Mouse (Mus musculus) heart, embryonic 10.5 days (tissue): Measurements from ENCODE around the gene Cryzl1. TPM values are rescaled to one million over a fixed set of nuclear protein-coding genes. Genes with fewer than 3 reads are reported as not detected.

Experiments
- DNase-seq: peaks from one replicate; pipeline ENCODE4 v3.0.0-alpha.2; 2017; ENCODE audit warnings: low spot score
- H3K27ac ChIP-seq: fragments of 300-500 bp; sonication (generic); 2 replicates; pipeline ENCODE4 v1.5.1; 2016; ENCODE audit warnings: mild to moderate bottlenecking
- H3K27me3 ChIP-seq: fragments of 300-500 bp; sonication (generic); 2 replicates; pipeline ENCODE4 v1.6.1; 2016; ENCODE audit warnings: mild to moderate bottlenecking; ENCODE audit not compliant: poor library complexity, insufficient read depth, severe bottlenecking
- H3K36me3 ChIP-seq: fragments of 300-500 bp; sonication (generic); 2 replicates; pipeline ENCODE4 v1.6.1; 2016; ENCODE audit warnings: mild to moderate bottlenecking, moderate library complexity
- H3K4me1 ChIP-seq: fragments of 300-500 bp; sonication (generic); 2 replicates; pipeline ENCODE4 v1.6.1; 2016; ENCODE audit warnings: mild to moderate bottlenecking
- H3K4me3 ChIP-seq: fragments of 300-500 bp; sonication (generic); 2 replicates; pipeline ENCODE4 v1.5.1; 2016; ENCODE audit warnings: mild to moderate bottlenecking, moderate library complexity
- H3K9me3 ChIP-seq: fragments of 300-500 bp; sonication (generic); 2 replicates; pipeline ENCODE4 v1.6.1; 2016; ENCODE audit warnings: mild to moderate bottlenecking, moderate library complexity
- WGBS: fragments of 180-500 bp; shearing (Covaris S2); methylation state at CpG from one replicate; pipeline ENCODE4 v1.1.7; 2016; 5-methylcytosine and 5-hydroxymethylcytosine counted together
- polyA plus RNA-seq: library from polyadenylated mRNA; unstranded; fragments of >200 nt; fragmentation: Nextera tagmentation; extraction: Ambion mirVana; gene quantifications from 2 replicates; pipeline ENCODE4 v1.2.1, GENCODE M21; 2016

Gene Cryzl1
- polyA plus RNA-seq, 1 experiment from 2014 or later, result 60.3 TPM

GRCm38 (mm10) chr16:91761761-91762160, 33.0 kb upstream of the Cryzl1 start:
- WGBS, result 64% methylated on average over 3 of the region's 3 CpGs
- Histone ChIP-seq H3K27ac (no peak overlapping the region), H3K36me3 (no peaks in the 10 kb centered on the region), H3K4me3 (no peak overlapping the region), H3K9me3 (no peaks in the 10 kb centered on the region), H3K27me3 (no peaks in the 10 kb centered on the region), H3K4me1 (peaks cover 66% of the 10 kb centered on the region)
- no peak for DNase-seq

- no peak overlapping the region for H3K27ac ChIP-seq
- no peaks in the 10 kb centered on the region for H3K27me3 ChIP-seq
- no peak overlapping the region for H3K4me3 ChIP-seq
- 83% methylated on average over 9 of the region's 9 CpGs for WGBS
- H3K9me3 ChIP-seq, result no peaks in the 10 kb centered on the region
- peaks cover 60% of the 10 kb centered on the region for H3K4me1 ChIP-seq
- no peak for DNase-seq
- H3K36me3 ChIP-seq, result no peaks in the 10 kb centered on the region
These were observed 32.4 kb upstream of the Cryzl1 start for GRCm38 (mm10) chr16:91761202-91761601.

DNA sequence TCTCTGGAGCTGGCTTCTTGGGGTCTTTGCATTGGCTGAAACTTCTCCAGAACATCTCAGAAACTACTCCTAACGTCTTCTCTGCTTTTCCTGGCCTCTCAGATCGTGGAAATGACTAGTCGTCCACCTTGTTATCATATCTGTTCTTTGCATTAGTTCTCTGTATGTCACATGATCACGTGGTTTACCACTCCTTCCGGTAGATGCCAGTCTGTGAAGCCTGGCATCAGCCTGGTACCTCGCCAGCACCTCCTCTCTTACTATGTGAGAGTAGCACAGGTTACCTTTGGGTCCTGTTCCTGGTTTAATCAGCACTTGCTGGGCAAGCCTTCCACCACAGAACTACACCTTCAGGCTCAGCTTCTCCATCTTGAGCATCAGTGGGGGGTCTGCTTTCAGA, 26.2 kb upstream of the Cryzl1 start:
- H3K4me1 ChIP-seq, result peaks cover 19% of the 10 kb centered on the region
- no peak overlapping the region for H3K27ac ChIP-seq
- H3K36me3 ChIP-seq, result peaks cover 3% of the 10 kb centered on the region; the same call in 1 of the 2 replicates
- 76% methylated on average over 6 of the region's 6 CpGs for WGBS
- H3K27me3 ChIP-seq, result no peaks in the 10 kb centered on the region
- no peak overlapping the region for H3K4me3 ChIP-seq
- no peak for DNase-seq
- no peaks in the 10 kb centered on the region for H3K9me3 ChIP-seq

GRCm38 (mm10) chr16:91753611-91754010, 24.8 kb upstream of the Cryzl1 start:
- H3K36me3 ChIP-seq, result peaks cover 6% of the 10 kb centered on the region; the same call in 1 of the 2 replicates
- H3K9me3 ChIP-seq, result no peaks in the 10 kb centered on the region
- no peak overlapping the region for H3K27ac ChIP-seq
- WGBS, result 80% methylated on average over 4 of the region's 4 CpGs
- no peak overlapping the region for H3K4me3 ChIP-seq
- peaks cover 11% of the 10 kb centered on the region; the same call in 1 of the 2 replicates for H3K4me1 ChIP-seq
- no peaks in the 10 kb centered on the region for H3K27me3 ChIP-seq
- DNase-seq, result no peak

DNA sequence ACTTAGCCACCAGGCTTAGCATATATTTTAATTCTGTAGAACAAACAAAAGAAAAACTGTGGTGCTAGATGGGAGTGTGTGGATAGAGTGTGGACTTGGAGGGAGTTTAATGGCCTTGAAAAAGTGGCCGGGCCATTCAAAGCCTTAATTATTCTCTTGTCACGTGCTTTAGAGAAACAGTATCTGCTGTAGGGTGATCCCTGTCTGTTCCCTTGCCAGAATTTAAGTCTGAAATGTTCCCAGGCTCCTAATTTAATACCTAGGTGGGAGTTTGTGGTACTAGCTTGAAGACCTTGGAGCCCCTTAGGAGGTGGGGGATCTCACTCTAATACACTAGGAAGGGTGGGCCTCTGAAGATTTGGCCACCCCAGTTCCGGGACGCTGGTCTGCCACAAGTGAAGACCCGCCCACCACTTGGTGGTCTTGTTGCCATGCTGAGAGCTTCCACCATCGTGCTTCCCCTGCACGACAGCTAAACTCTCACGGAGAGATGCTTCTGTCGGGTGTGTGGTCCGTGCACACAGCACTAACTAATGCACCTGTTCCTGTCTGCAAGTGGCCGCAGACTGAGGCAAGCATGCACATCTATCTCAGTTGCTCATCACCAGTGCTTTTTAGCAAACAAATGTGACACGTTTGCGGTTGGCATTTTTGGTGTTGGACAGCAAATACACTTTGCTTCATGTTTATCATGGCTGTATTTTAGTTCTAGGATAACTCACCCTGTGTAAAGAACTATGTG, 23.0 kb upstream of the Cryzl1 start:
- Histone ChIP-seq H3K9me3 (no peaks in the 10 kb centered on the region), H3K27ac (no peak overlapping the region), H3K36me3 (peaks cover 6% of the 10 kb centered on the region; the same call in 1 of the 2 replicates), H3K4me1 (peaks cover 11% of the 10 kb centered on the region; the same call in 1 of the 2 replicates), H3K4me3 (no peak overlapping the region), H3K27me3 (no peaks in the 10 kb centered on the region)
- DNase-seq, result no peak
- WGBS, result 83% methylated on average over 13 of the region's 13 CpGs

- H3K4me1 ChIP-seq, result peaks cover 25% of the 10 kb centered on the region
- 89% methylated on average over 6 of the region's 6 CpGs for WGBS
- H3K36me3 ChIP-seq, result peaks cover 6% of the 10 kb centered on the region; the same call in 1 of the 2 replicates
- no peak for DNase-seq
- H3K27ac ChIP-seq, result no peak overlapping the region; the same call in 1 of the 2 replicates
- H3K27me3 ChIP-seq, result no peaks in the 10 kb centered on the region
- H3K4me3 ChIP-seq, result no peak overlapping the region
- no peaks in the 10 kb centered on the region for H3K9me3 ChIP-seq
These were observed 18.8 kb upstream of the Cryzl1 start for GRCm38 (mm10) chr16:91747567-91747966.

- DNase-seq, result no peak
- Histone ChIP-seq H3K27me3 (no peaks in the 10 kb centered on the region), H3K27ac (no peak overlapping the region), H3K36me3 (peaks cover 6% of the 10 kb centered on the region; the same call in 1 of the 2 replicates), H3K9me3 (no peaks in the 10 kb centered on the region), H3K4me1 (peaks cover 20% of the 10 kb centered on the region), H3K4me3 (no peak overlapping the region)
- WGBS, result 64% methylated on average over 14 of the region's 14 CpGs
These were observed 17.6 kb upstream of the Cryzl1 start for GRCm38 (mm10) chr16:91746101-91746950.

DNA sequence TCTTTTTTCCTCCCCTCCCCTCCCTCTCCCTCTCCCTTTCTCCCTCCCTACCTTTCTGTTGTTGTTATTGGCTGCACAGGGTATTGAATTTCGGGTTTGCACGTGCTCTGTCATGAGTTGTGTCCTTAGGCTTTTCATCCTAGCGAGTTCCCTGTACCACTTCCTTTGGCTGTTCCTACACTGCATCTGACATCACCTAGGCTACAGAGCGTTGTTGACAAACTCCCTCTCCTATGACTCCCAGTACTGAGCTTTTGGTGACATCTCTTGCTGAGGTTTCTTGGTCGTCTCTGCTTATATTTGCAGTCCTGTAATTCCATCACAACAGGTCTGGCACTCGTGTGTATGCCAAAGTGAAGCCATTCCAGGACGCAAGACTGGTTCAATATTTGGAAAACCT, 14.3 kb upstream of the Cryzl1 start:
- H3K36me3 ChIP-seq, result no peaks in the 10 kb centered on the region
- H3K4me1 ChIP-seq, result peaks cover 43% of the 10 kb centered on the region
- no peak for DNase-seq
- WGBS, result 74% methylated on average over 7 of the region's 7 CpGs
- H3K9me3 ChIP-seq, result no peaks in the 10 kb centered on the region
- H3K4me3 ChIP-seq, result no peak overlapping the region
- H3K27ac ChIP-seq, result no peak overlapping the region
- H3K27me3 ChIP-seq, result no peaks in the 10 kb centered on the region

- H3K27ac ChIP-seq, result peak overlapping the region; percentile 42; the same call in 1 of the 2 replicates
- H3K36me3 ChIP-seq, result no peaks in the 10 kb centered on the region
- peaks cover 44% of the 10 kb centered on the region for H3K4me1 ChIP-seq
- no peaks in the 10 kb centered on the region for H3K9me3 ChIP-seq
- 47% methylated on average over 7 of the region's 7 CpGs for WGBS
- H3K4me3 ChIP-seq, result no peak overlapping the region
- no peaks in the 10 kb centered on the region for H3K27me3 ChIP-seq
- DNase-seq, result no peak
These were observed 12.1 kb upstream of the Cryzl1 start for GRCm38 (mm10) chr16:91740918-91741255.

DNA sequence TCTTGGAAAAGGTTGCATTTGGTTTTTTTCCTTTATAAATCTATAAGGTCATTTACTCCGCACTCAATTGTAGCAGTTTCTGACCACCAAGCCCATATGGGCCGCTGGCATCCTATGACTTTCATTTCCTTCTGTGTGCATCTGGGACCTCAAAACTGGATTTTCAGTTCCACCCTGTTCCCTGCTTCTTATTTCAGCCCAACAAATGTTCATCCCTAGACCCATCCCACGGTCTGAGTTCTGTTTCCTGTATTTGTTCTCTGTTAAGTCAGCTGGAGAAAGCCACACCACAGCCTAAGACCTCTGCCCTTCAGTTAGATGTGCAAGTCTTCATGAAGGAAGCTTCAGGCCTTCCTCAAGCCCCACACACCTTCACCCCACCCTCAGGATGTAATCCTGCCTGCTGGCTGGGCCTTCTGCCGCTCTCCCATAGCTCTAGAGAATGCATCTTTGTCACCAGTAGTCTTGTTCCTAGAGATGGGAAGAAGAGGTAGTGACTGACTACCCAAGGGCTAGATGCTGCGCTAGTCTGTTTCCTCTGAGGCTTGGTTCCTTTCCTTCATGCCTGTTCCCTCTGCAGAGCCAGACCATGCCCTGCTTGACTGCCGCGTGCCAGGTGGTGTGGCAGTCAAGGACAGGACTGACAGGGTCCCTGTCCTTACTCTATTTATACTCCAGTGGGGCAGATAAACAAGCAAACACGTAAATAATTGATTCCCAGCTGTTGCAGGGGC, 11.6 kb upstream of the Cryzl1 start:
- H3K27ac ChIP-seq, result peak overlapping the region; percentile 42
- H3K9me3 ChIP-seq, result no peaks in the 10 kb centered on the region
- H3K27me3 ChIP-seq, result no peaks in the 10 kb centered on the region
- no peak overlapping the region for H3K4me3 ChIP-seq
- H3K4me1 ChIP-seq, result peaks cover 39% of the 10 kb centered on the region
- DNase-seq, result no peak
- 50% methylated on average over 8 of the region's 8 CpGs for WGBS
- no peaks in the 10 kb centered on the region for H3K36me3 ChIP-seq

DNA sequence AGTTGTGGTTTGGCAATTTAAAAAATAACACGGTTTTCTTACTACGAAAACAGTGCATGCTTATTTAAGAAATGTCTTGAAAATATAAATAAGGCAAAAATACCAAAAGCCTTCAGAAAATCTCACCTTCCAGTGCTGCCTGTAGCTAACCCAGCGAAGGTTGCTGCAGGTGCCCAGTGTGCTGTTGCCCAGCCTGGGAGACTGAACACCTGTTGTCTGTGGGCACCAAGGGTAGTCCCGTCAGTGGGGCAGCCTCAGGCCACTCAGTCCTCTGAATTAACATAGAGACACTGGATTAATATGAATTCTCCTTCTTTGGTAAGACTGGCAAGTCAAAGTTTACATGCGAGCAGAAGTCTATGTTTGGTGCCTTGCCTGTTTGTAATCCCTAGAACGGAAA, 9.7 kb upstream of the Cryzl1 start:
- Histone ChIP-seq H3K9me3 (no peaks in the 10 kb centered on the region), H3K27ac (no peak overlapping the region), H3K27me3 (no peaks in the 10 kb centered on the region), H3K4me3 (no peak overlapping the region), H3K4me1 (peaks cover 46% of the 10 kb centered on the region), H3K36me3 (no peaks in the 10 kb centered on the region)
- no peak for DNase-seq
- WGBS, result 81% methylated on average over 6 of the region's 6 CpGs

DNA sequence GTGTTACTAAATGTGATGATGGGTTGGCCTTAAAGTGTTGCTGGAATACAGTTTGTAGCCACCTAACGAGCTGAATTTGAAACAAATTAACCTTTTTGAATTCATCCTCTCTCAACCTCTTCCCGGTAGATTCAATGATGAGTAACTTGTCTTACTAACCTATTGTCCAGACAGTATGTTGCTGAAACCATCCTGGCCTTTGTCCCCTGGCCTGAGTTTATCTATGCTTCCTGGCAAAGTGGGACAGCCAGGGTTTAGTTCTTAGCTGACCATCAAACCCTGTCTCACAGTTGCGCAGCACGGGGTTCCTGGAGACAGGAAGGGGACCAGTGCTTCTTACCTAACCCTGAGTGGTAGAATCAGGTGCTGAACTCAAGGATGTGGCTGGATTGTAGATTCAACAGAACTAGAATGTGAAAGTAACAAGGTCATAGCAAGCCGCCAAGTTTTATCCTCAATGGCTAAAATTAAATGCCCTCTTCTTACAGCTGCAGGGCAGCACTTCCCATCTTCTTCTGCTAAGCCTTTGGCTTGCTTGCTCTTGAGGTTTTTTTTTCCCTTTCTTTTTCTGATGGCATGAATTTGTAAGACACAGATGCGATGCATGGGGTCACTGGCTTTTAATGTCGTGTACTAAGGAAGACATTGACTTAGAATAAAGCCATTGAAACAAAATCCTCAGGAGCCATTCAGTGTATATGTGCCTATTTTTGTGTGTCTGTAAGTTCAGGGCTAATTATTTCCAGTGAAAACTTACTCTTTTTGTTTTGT, 7.5 kb upstream of the Cryzl1 start:
- Histone ChIP-seq H3K36me3 (no peaks in the 10 kb centered on the region), H3K27me3 (no peaks in the 10 kb centered on the region)

More for the DNA sequence above, 7.5 kb upstream of the Cryzl1 start:
- H3K4me1 ChIP-seq, result peaks cover 52% of the 10 kb centered on the region
- WGBS, result 70% methylated on average over 7 of the region's 7 CpGs
- no peak overlapping the region for H3K27ac ChIP-seq
- H3K4me3 ChIP-seq, result no peak overlapping the region
- no peaks in the 10 kb centered on the region for H3K9me3 ChIP-seq
- no peak for DNase-seq
